Mouse (Mus musculus) heart, adult 2 months (tissue): ENCODE measurements around the gene AI593442. TPM values are rescaled to one million over a fixed set of nuclear protein-coding genes. Genes with fewer than 3 reads are reported as not detected.

Experiments
- DNase-seq, 2 experiments: peaks; one replicate each; pipeline ENCODE4 v3.0.0; 2021
- H3K27ac ChIP-seq: fragments of 200-600 bp; 2 replicates; pipeline ENCODE4 v1.8.1; 2022
- H3K27me3 ChIP-seq: fragments of 200-500 bp; 2 replicates; pipeline ENCODE4 v1.6.1; 2012; ENCODE audit warnings: mild to moderate bottlenecking, low read length, inconsistent platforms, mixed read lengths; ENCODE audit not compliant: control insufficient read depth, insufficient read depth
- H3K36me3 ChIP-seq: fragments of 200-500 bp; 2 replicates; pipeline ENCODE4 v1.6.1; 2012; ENCODE audit warnings: low read length, inconsistent platforms; ENCODE audit not compliant: control insufficient read depth, insufficient read depth
- H3K4me1 ChIP-seq: fragments of 200-500 bp; 2 replicates; pipeline ENCODE4 v1.6.1; 2011; ENCODE audit warnings: low read length; ENCODE audit not compliant: control insufficient read depth, insufficient read depth
- H3K4me3 ChIP-seq: fragments of 200-600 bp; 2 replicates; pipeline ENCODE4 v1.8.1; 2022
- H3K79me2 ChIP-seq: fragments of 200-500 bp; replicated peaks from 2 replicates; pipeline ENCODE4 v1.6.1; 2012; ENCODE audit warnings: mild to moderate bottlenecking, inconsistent platforms, low read length, moderate library complexity, mixed read lengths; ENCODE audit not compliant: control insufficient read depth, insufficient read depth
- H3K9ac ChIP-seq: fragments of 200-500 bp; 2 replicates; pipeline ENCODE4 v1.6.1; 2012; ENCODE audit warnings: low read depth, mild to moderate bottlenecking, control low read depth, inconsistent platforms, low read length, mixed read lengths
- CTCF ChIP-seq: fragments of 200-600 bp; IDR thresholded peaks from 2 replicates; pipeline ENCODE4 v1.8.1; 2022; ENCODE audit warnings: antibody characterized with exemption, mild to moderate bottlenecking, moderate library complexity
- EP300 ChIP-seq: fragments of 200-500 bp; IDR thresholded peaks from 2 replicates; pipeline ENCODE4 v1.6.1; 2011; ENCODE audit warnings: low read depth, low read length, control low read depth; ENCODE audit not compliant: insufficient read depth
- POLR2A ChIP-seq: fragments of 200-500 bp; IDR thresholded peaks from 2 replicates; pipeline ENCODE4 v1.6.1; 2011; ENCODE audit warnings: mild to moderate bottlenecking, low read depth, low read length, control low read depth; ENCODE audit not compliant: insufficient read depth
- WGBS: fragments of 180-500 bp; shearing (Covaris S2); methylation state at CpG from one replicate; pipeline ENCODE4 v1.1.7; 2018; 5-methylcytosine and 5-hydroxymethylcytosine counted together
- intact Hi-C: fragments of 180-260 bp; cut with DNase I; formaldehyde crosslinking; loops from one replicate; pipeline ENCODE4 v1.15.1; 2025
- polyA plus RNA-seq: library from polyadenylated mRNA; depleted of rRNA; stranded (reverse); fragments of >200 nt; gene quantifications from 2 replicates; pipeline ENCODE4 v1.2.3, GENCODE M21; 2012
- total RNA-seq, 2 experiments: library from RNA; stranded (reverse); gene quantifications; 2 replicates each; pipeline ENCODE4 v1.2.3; 2021

Gene AI593442
- total and polyA plus RNA-seq, 3 experiments: 0.94 to 6.1 (median 3.9) TPM

DNA sequence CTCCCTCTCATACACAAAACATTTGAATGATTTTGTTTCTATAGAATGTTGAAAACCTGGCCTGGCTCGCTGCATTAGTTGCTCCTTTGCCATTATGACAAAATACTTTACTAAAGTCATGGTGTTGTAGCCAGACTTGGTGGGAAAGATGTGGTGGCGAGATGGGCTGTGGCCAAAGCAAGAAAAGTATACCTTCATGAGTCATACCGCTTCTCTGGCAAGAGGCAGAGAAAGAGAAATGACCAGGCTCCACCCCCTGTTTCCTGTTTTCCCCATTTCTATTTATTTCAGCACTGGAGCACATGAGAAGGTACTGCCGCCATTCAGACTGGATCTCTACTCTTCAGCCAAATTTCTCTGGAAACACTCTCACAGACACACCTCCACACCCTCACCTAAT is 35.0 kb downstream of the AI593442 start:
- Histone ChIP-seq H3K27ac (no peak overlapping the region), H3K36me3 (no peaks in the 10 kb centered on the region), H3K79me2 (no peaks in the 10 kb centered on the region), H3K27me3 (no peaks in the 10 kb centered on the region), H3K9ac (no peak overlapping the region), H3K4me1 (no peaks in the 10 kb centered on the region), H3K4me3 (no peak overlapping the region)
- intact Hi-C loops: no loop called here
- DNase-seq: no peak
- WGBS: 36% methylated on average over 4 of the region's 4 CpGs
- TF ChIP-seq CTCF (no peak), POLR2A (no peak), EP300 (no peak)

- H3K4me1 ChIP-seq: no peaks in the 10 kb centered on the region
- intact Hi-C loops: no loop called here
- 89% methylated on average over 4 of the region's 4 CpGs for WGBS
- no peak for TF ChIP-seq CTCF
- TF ChIP-seq POLR2A: no peak
- no peak for TF ChIP-seq EP300
- H3K27me3 ChIP-seq: no peaks in the 10 kb centered on the region
- H3K79me2 ChIP-seq: no peaks in the 10 kb centered on the region
- H3K4me3 ChIP-seq: no peak overlapping the region
- no peak overlapping the region for H3K27ac ChIP-seq
- H3K36me3 ChIP-seq: no peaks in the 10 kb centered on the region
- DNase-seq: no peak
- H3K9ac ChIP-seq: no peak overlapping the region
These were observed 35.4 kb downstream of the AI593442 start for GRCm38 (mm10) chr9:52644156-52644555.

GRCm38 (mm10) chr9:52635991-52636390 is 43.6 kb downstream of the AI593442 start:
- no peak for TF ChIP-seq POLR2A
- no peak for TF ChIP-seq CTCF
- no peak for TF ChIP-seq EP300
- no peaks in the 10 kb centered on the region for H3K27me3 ChIP-seq
- no peaks in the 10 kb centered on the region for H3K79me2 ChIP-seq
- H3K4me3 ChIP-seq: no peak overlapping the region
- H3K36me3 ChIP-seq: no peaks in the 10 kb centered on the region
- 61% methylated on average over 2 of the region's 2 CpGs for WGBS
- no peak overlapping the region for H3K9ac ChIP-seq
- no peak for DNase-seq
- intact Hi-C loops: no loop called here
- H3K4me1 ChIP-seq: no peaks in the 10 kb centered on the region
- no peak overlapping the region for H3K27ac ChIP-seq

GRCm38 (mm10) chr9:52623926-52624325 is 55.7 kb downstream of the AI593442 start:
- Histone ChIP-seq H3K4me3 (no peak overlapping the region), H3K27ac (no peak overlapping the region), H3K9ac (no peak overlapping the region), H3K36me3 (no peaks in the 10 kb centered on the region), H3K27me3 (no peaks in the 10 kb centered on the region), H3K79me2 (no peaks in the 10 kb centered on the region), H3K4me1 (no peaks in the 10 kb centered on the region)
- no peak for DNase-seq
- intact Hi-C loops: no loop called here
- 48% methylated on average over 4 of the region's 4 CpGs for WGBS
- TF ChIP-seq POLR2A (no peak), EP300 (no peak), CTCF (no peak)
